Mouse (Mus musculus) embryonic fibroblast, embryonic 13.5 days (primary cell): Measurements from ENCODE around the gene Mtap. TPM values are rescaled to one million over a fixed set of nuclear protein-coding genes. Genes with fewer than 3 reads are reported as not detected.

Source experiments
- H3K27ac ChIP-seq: 2 replicates; pipeline ENCODE4 v1.5.1; 2012; ENCODE audit warnings: low read length, control low read depth, inconsistent platforms; ENCODE audit not compliant: insufficient read depth
- H3K4me1 ChIP-seq: 2 replicates; pipeline ENCODE4 v1.6.1; 2011; ENCODE audit warnings: low read length; ENCODE audit not compliant: control insufficient read depth, insufficient read depth
- H3K4me3 ChIP-seq: 2 replicates; pipeline ENCODE4 v1.5.1; 2011; ENCODE audit warnings: mild to moderate bottlenecking, control low read depth, low read length; ENCODE audit not compliant: insufficient read depth
- CTCF ChIP-seq: IDR thresholded peaks from 2 replicates; pipeline ENCODE4 v1.5.1; 2011; ENCODE audit warnings: mild to moderate bottlenecking, control low read depth, low read length, moderate library complexity, borderline replicate concordance; ENCODE audit not compliant: insufficient read depth
- POLR2A ChIP-seq: IDR thresholded peaks from 2 replicates; pipeline ENCODE4 v1.6.1; 2011; ENCODE audit warnings: low read depth, mild to moderate bottlenecking, control low read depth, low read length, moderate library complexity
- polyA plus RNA-seq: library from polyadenylated mRNA; stranded (reverse); fragments of >200 nt; gene quantifications from 2 replicates; pipeline ENCODE4 v1.2.4, GENCODE M21; 2011; ENCODE audit warnings: low read depth; ENCODE audit not compliant: missing spikeins, insufficient read length

Gene Mtap
- polyA plus RNA-seq, 1 experiment = 86.7 TPM

DNA sequence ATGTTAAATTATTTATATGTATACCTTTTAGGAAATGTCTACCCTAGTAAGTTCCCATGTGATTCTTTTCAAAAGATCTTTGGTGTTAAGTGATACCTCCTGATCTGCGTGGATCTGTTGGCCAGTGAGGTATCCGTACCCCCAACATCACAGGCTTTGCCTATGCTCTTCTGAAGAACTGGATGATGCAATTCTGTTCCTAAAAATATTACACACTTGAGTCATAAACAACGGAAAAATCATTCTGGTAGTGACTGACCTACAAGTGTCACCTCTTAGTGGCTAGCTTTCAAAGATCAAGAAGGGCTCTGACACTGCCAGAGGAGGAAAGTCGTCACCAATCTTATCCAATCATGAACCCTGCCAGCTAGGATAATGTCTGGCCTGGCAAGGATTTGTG lies 58.6 kb downstream of the Mtap start:
- no peak overlapping the region for H3K4me3 ChIP-seq
- no peaks in the 10 kb centered on the region for H3K4me1 ChIP-seq
- TF ChIP-seq CTCF = no peak
- TF ChIP-seq POLR2A = no peak
- no peak overlapping the region for H3K27ac ChIP-seq

DNA sequence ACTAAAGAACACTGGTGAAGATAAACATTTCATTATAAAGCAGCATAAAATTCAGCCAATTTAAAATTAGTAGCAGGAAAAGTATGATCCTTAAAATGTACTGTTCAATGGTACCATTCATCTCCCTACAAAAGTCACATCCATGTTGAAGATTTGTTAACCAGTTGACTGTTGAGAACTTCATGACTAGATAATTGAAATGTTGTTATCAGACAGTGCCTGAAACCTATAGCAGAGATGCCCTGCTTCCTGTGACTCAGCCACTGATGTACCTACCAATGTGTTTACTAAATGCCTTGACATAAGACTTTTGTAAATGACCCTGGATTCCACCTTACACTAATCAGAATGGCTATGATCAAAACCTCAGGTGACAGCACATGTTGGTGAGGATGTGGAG lies 60.2 kb downstream of the Mtap start:
- no peak overlapping the region for H3K4me3 ChIP-seq
- no peak overlapping the region for H3K27ac ChIP-seq
- no peak for TF ChIP-seq POLR2A
- no peak for TF ChIP-seq CTCF
- H3K4me1 ChIP-seq = no peaks in the 10 kb centered on the region

DNA sequence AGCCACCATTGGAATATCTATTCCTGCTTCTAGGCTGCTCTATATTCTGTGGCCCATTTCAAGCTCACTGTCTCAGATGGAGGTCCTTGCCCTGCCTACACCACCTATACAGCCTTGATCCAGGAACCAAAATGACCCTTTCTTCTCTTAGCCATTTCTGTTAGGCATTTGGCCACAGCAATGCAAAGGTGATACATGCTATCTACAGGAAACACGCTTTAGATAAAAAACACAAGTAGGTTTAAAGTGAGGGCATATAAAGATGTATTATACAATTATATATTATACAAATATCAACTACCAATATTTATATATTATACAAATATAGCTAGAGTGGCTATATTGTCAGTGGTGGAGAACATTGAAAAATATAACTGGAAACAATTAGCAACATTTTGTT lies 63.9 kb downstream of the Mtap start:
- no peak overlapping the region for H3K27ac ChIP-seq
- no peaks in the 10 kb centered on the region for H3K4me1 ChIP-seq
- TF ChIP-seq POLR2A = no peak
- TF ChIP-seq CTCF = no peak
- H3K4me3 ChIP-seq = no peak overlapping the region

DNA sequence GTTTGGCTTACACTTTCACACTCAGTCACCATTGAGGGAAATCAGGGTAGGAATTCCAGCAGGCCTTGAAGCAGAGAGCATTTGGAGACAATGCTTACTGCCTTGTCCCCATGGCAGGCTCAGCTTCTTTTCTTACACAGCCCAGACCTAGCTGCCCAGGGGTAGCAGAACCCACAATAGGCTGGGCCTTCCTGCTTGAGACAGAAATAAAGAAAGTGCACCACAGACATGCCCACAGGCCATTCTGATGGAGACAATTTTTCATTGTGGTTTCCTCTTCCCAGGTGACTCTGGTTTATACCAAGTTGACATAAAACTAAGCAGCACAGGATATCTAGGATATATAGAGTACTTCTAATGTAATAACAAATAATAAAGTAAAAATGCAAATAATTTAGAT lies 72.4 kb downstream of the Mtap start:
- Histone ChIP-seq H3K27ac (no peak overlapping the region), H3K4me3 (no peak overlapping the region), H3K4me1 (no peaks in the 10 kb centered on the region)
- no peak for TF ChIP-seq POLR2A
- TF ChIP-seq CTCF = no peak

DNA sequence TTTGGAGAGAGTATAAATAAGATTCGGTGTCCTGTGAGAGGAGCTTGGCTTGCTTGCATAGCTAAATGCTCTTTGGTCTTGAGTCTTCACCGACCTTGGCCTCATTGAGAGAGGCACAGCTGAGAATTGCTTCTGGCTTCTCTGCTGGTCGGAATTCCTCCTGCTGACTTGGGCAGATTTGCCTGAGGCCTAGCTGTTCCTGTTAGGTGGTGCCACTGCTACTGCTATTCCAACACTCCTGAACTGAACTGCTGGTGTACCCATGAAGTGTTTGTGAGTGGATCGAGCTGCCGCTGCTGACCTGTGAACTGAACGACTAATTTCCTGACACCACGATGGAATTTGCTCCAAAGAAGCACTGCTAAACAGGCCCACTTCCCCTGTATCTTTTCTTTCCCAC lies 73.4 kb downstream of the Mtap start:
- H3K27ac ChIP-seq = no peak overlapping the region
- no peak for TF ChIP-seq CTCF
- TF ChIP-seq POLR2A = no peak
- no peaks in the 10 kb centered on the region for H3K4me1 ChIP-seq
- H3K4me3 ChIP-seq = no peak overlapping the region

DNA sequence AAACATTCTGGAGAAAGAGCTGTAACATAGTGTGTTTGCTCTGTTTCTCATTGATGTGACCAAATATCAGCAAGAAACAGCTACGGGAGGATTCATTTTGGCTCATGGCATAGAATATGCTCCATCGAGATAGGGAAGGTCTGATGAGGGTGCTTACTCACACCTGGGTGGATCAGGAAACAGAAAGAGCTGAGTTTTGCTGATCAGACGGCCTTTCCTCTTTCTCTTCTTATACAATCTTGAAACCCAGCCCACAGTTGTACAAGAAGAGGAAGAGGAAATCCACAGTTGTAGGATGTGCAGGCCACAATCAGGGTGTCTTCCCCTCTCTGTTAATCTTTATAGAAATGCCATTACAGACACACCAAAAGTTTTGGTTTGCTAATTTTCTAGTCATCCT lies 75.3 kb downstream of the Mtap start:
- no peak overlapping the region for H3K27ac ChIP-seq
- H3K4me1 ChIP-seq = no peaks in the 10 kb centered on the region
- TF ChIP-seq CTCF = no peak
- TF ChIP-seq POLR2A = no peak
- no peak overlapping the region for H3K4me3 ChIP-seq

Other genes starting within 250 kb of the Mtap start
- 59.5 and 119 TPM in 2 replicates for gene Cdkn2a, start 157.5 kb downstream of the Mtap start, polyA plus RNA-seq
- 49.1 and 74.6 TPM in 2 replicates for gene Cdkn2b, start 173.9 kb downstream of the Mtap start, polyA plus RNA-seq